Mouse (Mus musculus) cerebellum, adult (tissue): ENCODE results near the gene Trio.
A peak's percentile ranks its signal among the peaks of the same experiment; 100 is the strongest.

Experiments used
- ATAC-seq: cut with Nextera tagmentation; 2 replicates; pipeline ENCODE4 v1.9.2; 2017; ENCODE audit warnings: mild to moderate bottlenecking, moderate library complexity, mixed read lengths; ENCODE audit not compliant: insufficient number of reproducible peaks, low FRiP score, low TSS enrichment

Trio gene

GRCm38 (mm10) chr15:27810793-27811488 is 214.7 kb downstream of the Trio start:
- ATAC-seq: no peak

GRCm38 (mm10) chr15:27810262-27810661 is 215.4 kb downstream of the Trio start:
- ATAC-seq: no peak

- ATAC-seq: no peak
Observed at GRCm38 (mm10) chr15:27808596-27809276, 216.9 kb downstream of the Trio start.

GRCm38 (mm10) chr15:27806219-27806618 is 219.4 kb downstream of the Trio start:
- no peak for ATAC-seq

GRCm38 (mm10) chr15:27805654-27806053 is 220.0 kb downstream of the Trio start:
- ATAC-seq: no peak

GRCm38 (mm10) chr15:27804447-27804846 is 221.2 kb downstream of the Trio start:
- ATAC-seq: no peak

- no peak for ATAC-seq
Observed at GRCm38 (mm10) chr15:27803568-27804345, 221.9 kb downstream of the Trio start.

GRCm38 (mm10) chr15:27802243-27802642 is 223.4 kb downstream of the Trio start:
- ATAC-seq: peak; percentile 42; the same call in 1 of the 2 replicates

- ATAC-seq: peak; percentile 27; the same call in 1 of the 2 replicates
Observed at GRCm38 (mm10) chr15:27801177-27801576, 224.5 kb downstream of the Trio start.

- ATAC-seq: no peak
Observed at GRCm38 (mm10) chr15:27797480-27798155, 228.0 kb downstream of the Trio start.

GRCm38 (mm10) chr15:27796868-27797222 is 228.8 kb downstream of the Trio start:
- no peak for ATAC-seq

GRCm38 (mm10) chr15:27795942-27796867 is 229.4 kb downstream of the Trio start:
- no peak for ATAC-seq

GRCm38 (mm10) chr15:27793284-27793683 is 232.4 kb downstream of the Trio start:
- ATAC-seq: no peak

- ATAC-seq: no peak
Observed at GRCm38 (mm10) chr15:27792473-27792872, 233.2 kb downstream of the Trio start.

- no peak for ATAC-seq
Observed at GRCm38 (mm10) chr15:27791141-27791540, 234.5 kb downstream of the Trio start.

- ATAC-seq: no peak
Observed at GRCm38 (mm10) chr15:27790699-27791098, 234.9 kb downstream of the Trio start.

GRCm38 (mm10) chr15:27789325-27789724 is 236.3 kb downstream of the Trio start:
- ATAC-seq: no peak

GRCm38 (mm10) chr15:27788122-27788759 is 237.4 kb downstream of the Trio start:
- ATAC-seq: no peak

GRCm38 (mm10) chr15:27787151-27787550 is 238.5 kb downstream of the Trio start:
- no peak for ATAC-seq
